Mouse (Mus musculus) CH12.LX (cell line): ENCODE data around the gene Ldb3. TPM values are rescaled to one million over a fixed set of nuclear protein-coding genes. Genes with fewer than 3 reads are reported as not detected.

ENCODE experiments used
- DNase-seq: peaks from one replicate; pipeline ENCODE4 v3.0.0-alpha.2; 2013; ENCODE audit errors: extremely low read depth
- H3K27ac ChIP-seq: 2 replicates; pipeline ENCODE4 v1.5.1; 2012; ENCODE audit warnings: low read depth, mild to moderate bottlenecking, control low read depth, moderate library complexity; ENCODE audit not compliant: insufficient read depth
- H3K27me3 ChIP-seq: replicated peaks from 2 replicates; pipeline ENCODE3; 2012; ENCODE audit warnings: inconsistent platforms
- H3K36me3 ChIP-seq, 2 experiments: replicated peaks in 1 of 2; 2 replicates each; pipeline versions ENCODE3 to v1.6.1; 2012; ENCODE audit warnings: inconsistent platforms in 1 of 2, low read length in 1 of 2, mild to moderate bottlenecking in 1 of 2, mixed read lengths in 1 of 2, moderate library complexity in 1 of 2; ENCODE audit not compliant: control insufficient read depth in 1 of 2, insufficient read depth in 1 of 2
- H3K4me1 ChIP-seq, 2 experiments: 2 replicates each; pipeline ENCODE4 v1.6.1; 2012; ENCODE audit warnings: inconsistent platforms in 1 of 2, moderate library complexity in 1 of 2; ENCODE audit not compliant: insufficient read depth in 2 of 2, control insufficient read depth in 1 of 2
- H3K4me2 ChIP-seq: 2 replicates; pipeline ENCODE4 v1.6.1; 2012; ENCODE audit warnings: low read depth, mild to moderate bottlenecking, control low read depth; ENCODE audit not compliant: poor library complexity, insufficient read depth, severe bottlenecking
- H3K4me3 ChIP-seq, 3 experiments: fragments of 150-350 bp in 1 of 3; sonication (generic) in 1 of 3; replicated peaks in 1 of 3; 2 replicates each; pipeline versions ENCODE3 to v1.5.1; 2011 to 2012; ENCODE audit warnings: low read depth in 2 of 3, low read length in 2 of 3, mild to moderate bottlenecking in 2 of 3, moderate library complexity in 2 of 3, control low read depth in 1 of 3, improper control_type of control experiment in 1 of 3, inconsistent platforms in 1 of 3, mixed read lengths in 1 of 3; ENCODE audit not compliant: poor library complexity in 1 of 3
- H3K79me2 ChIP-seq: replicated peaks from 2 replicates; pipeline ENCODE4 v1.6.1; 2012; ENCODE audit warnings: mild to moderate bottlenecking, moderate library complexity; ENCODE audit not compliant: control insufficient read depth, poor library complexity, insufficient read depth, severe bottlenecking; ENCODE audit errors: extremely low read depth
- H3K9ac ChIP-seq: 2 replicates; pipeline ENCODE4 v1.6.1; 2012; ENCODE audit warnings: low read depth, mild to moderate bottlenecking, control low read depth, moderate library complexity; ENCODE audit not compliant: insufficient read depth
- H3K9me3 ChIP-seq: replicated peaks from 2 replicates; pipeline ENCODE3; 2012; ENCODE audit warnings: low read length, inconsistent platforms, mixed read lengths
- BHLHE40 ChIP-seq: IDR thresholded peaks from 2 replicates; pipeline ENCODE4 v1.6.1; 2011; ENCODE audit warnings: mild to moderate bottlenecking, low read depth, low read length, improper control_type of control experiment
- CHD1 ChIP-seq: IDR thresholded peaks from 2 replicates; pipeline ENCODE4 v1.6.1; 2012; ENCODE audit warnings: low read depth, low read length, improper control_type of control experiment, inconsistent platforms
- CHD2 ChIP-seq: IDR thresholded peaks from 2 replicates; pipeline ENCODE4 v1.6.1; 2011; ENCODE audit warnings: low read length, improper control_type of control experiment
- CTCF ChIP-seq, 2 experiments: IDR thresholded peaks in 1 of 2; conservative IDR thresholded peaks in 1 of 2; 2 replicates each; pipeline ENCODE4 v1.5.1; 2011 to 2012; ENCODE audit warnings: low read depth in 2 of 2, low read length in 2 of 2, improper control_type of control experiment in 1 of 2, inconsistent platforms in 1 of 2, mild to moderate bottlenecking in 1 of 2, moderate library complexity in 1 of 2
- E2F4 ChIP-seq: IDR thresholded peaks from 2 replicates; pipeline ENCODE4 v1.6.1; 2011; ENCODE audit warnings: low read depth, low read length, improper control_type of control experiment; ENCODE audit not compliant: insufficient replicate concordance
- ETS1 ChIP-seq: conservative IDR thresholded peaks from 2 replicates; pipeline ENCODE4 v1.6.1; 2012; ENCODE audit warnings: low read depth, mild to moderate bottlenecking, inconsistent platforms, low read length, improper control_type of control experiment, moderate library complexity
- GABPA ChIP-seq: IDR thresholded peaks from 2 replicates; pipeline ENCODE4 v1.6.1; 2012; ENCODE audit warnings: low read depth, low read length, improper control_type of control experiment, inconsistent platforms; ENCODE audit not compliant: insufficient replicate concordance
- HCFC1 ChIP-seq: IDR thresholded peaks from 2 replicates; pipeline ENCODE4 v1.6.1; 2012; ENCODE audit warnings: low read depth, mild to moderate bottlenecking, inconsistent platforms, low read length, improper control_type of control experiment
- IRF4 ChIP-seq: IDR thresholded peaks from 2 replicates; pipeline ENCODE4 v1.6.1; 2014; ENCODE audit warnings: low read depth, mild to moderate bottlenecking, inconsistent platforms, low read length, improper control_type of control experiment
- MAZ ChIP-seq: IDR thresholded peaks from 2 replicates; pipeline ENCODE4 v1.6.1; 2012; ENCODE audit warnings: low read depth, mild to moderate bottlenecking, inconsistent platforms, low read length, improper control_type of control experiment, moderate library complexity
- MXI1 ChIP-seq: IDR thresholded peaks from 2 replicates; pipeline ENCODE4 v1.6.1; 2011; ENCODE audit warnings: mild to moderate bottlenecking, low read depth, low read length, improper control_type of control experiment
- NELFE ChIP-seq: IDR thresholded peaks from 2 replicates; pipeline ENCODE4 v1.6.1; 2011; ENCODE audit warnings: low read depth, low read length, improper control_type of control experiment
- PAX5 ChIP-seq: IDR thresholded peaks from 2 replicates; pipeline ENCODE4 v1.6.1; 2012; ENCODE audit warnings: low read length, inconsistent platforms, mixed read lengths
- POLR2AphosphoS2 ChIP-seq: IDR thresholded peaks from 2 replicates; pipeline ENCODE4 v1.6.1; 2011; ENCODE audit warnings: low read depth, low read length, improper control_type of control experiment
- SIN3A ChIP-seq: IDR thresholded peaks from 2 replicates; pipeline ENCODE4 v1.6.1; 2012; ENCODE audit warnings: low read length, improper control_type of control experiment, inconsistent platforms
- SMC3 ChIP-seq: IDR thresholded peaks from 2 replicates; pipeline ENCODE4 v1.6.1; 2011; ENCODE audit warnings: low read depth, low read length, improper control_type of control experiment
- TBP ChIP-seq: conservative IDR thresholded peaks from 2 replicates; pipeline ENCODE4 v1.6.1; 2011; ENCODE audit warnings: low read depth, low read length, improper control_type of control experiment
- TCF12 ChIP-seq: IDR thresholded peaks from 2 replicates; pipeline ENCODE4 v1.6.1; 2014; ENCODE audit warnings: low read depth, mild to moderate bottlenecking, inconsistent platforms, low read length, improper control_type of control experiment
- UBTF ChIP-seq: IDR thresholded peaks from 2 replicates; pipeline ENCODE4 v1.6.1; 2012; ENCODE audit warnings: low read depth, mild to moderate bottlenecking, inconsistent platforms, low read length, improper control_type of control experiment, moderate library complexity
- USF1 ChIP-seq: IDR thresholded peaks from 2 replicates; pipeline ENCODE4 v1.6.1; 2014; ENCODE audit warnings: low read depth, mild to moderate bottlenecking, inconsistent platforms, low read length, improper control_type of control experiment
- USF2 ChIP-seq: conservative IDR thresholded peaks from 2 replicates; pipeline ENCODE4 v1.6.1; 2011; ENCODE audit warnings: low read depth, low read length, improper control_type of control experiment
- ZC3H11A ChIP-seq: IDR thresholded peaks from 2 replicates; pipeline ENCODE4 v1.6.1; 2012; ENCODE audit warnings: low read depth, mild to moderate bottlenecking, inconsistent platforms, low read length, improper control_type of control experiment
- ZKSCAN1 ChIP-seq: IDR thresholded peaks from 2 replicates; pipeline ENCODE4 v1.6.1; 2012; ENCODE audit warnings: low read depth, inconsistent platforms, low read length, improper control_type of control experiment, borderline replicate concordance
- dilution Hi-C: fragments of 300-500 bp; cut with MboI; formaldehyde crosslinking; loops from 2 replicates; pipeline ENCODE4 v1.14.3; 2020; ENCODE audit warnings: low sequenced_read_pairs; ENCODE audit not compliant: extremely low pct_unique_long_range_greater_than_20kb, extremely low pct_ligation_motif_present
- in situ Hi-C: fragments of 300-500 bp; cut with MboI; formaldehyde crosslinking; loops from 3 replicates; pipeline ENCODE4 v1.14.3; 2019; ENCODE audit warnings: low sequenced_read_pairs, low pct_ligation_motif_present, low pct_unique_long_range_greater_than_20kb, mixed read lengths
- polyA plus RNA-seq: library from polyadenylated mRNA; unstranded; fragments of >175 nt; gene quantifications from 2 replicates; pipeline ENCODE4 v1.2.1, GENCODE M21; 2012; ENCODE audit warnings: low read depth; ENCODE audit not compliant: insufficient read length
- total RNA-seq, 2 experiments: library from RNA; depleted of rRNA; stranded (reverse); fragments of 300-350 nt in 1 of 2; fragments of >200 nt in 1 of 2; gene quantifications; 2 replicates each; pipeline ENCODE4 v1.2.3; 2012 to 2014

Gene Ldb3
- total and polyA plus RNA-seq, 3 experiments = 0.08 TPM; not detected in 2

GRCm38 (mm10) chr14:34601910-34602309, 13.4 kb upstream of the Ldb3 start:
- dilution Hi-C loops (loop anchor here (25.0 kb wide), 1 partner anchor 160 kb away; no protein-coding TSS in a partner anchor), in situ Hi-C loops (no loop called here)
- H3K4me3 ChIP-seq = no peak overlapping the region
- no peak overlapping the region for H3K27ac ChIP-seq
- H3K4me1 ChIP-seq = peaks cover 4 to 13% of the 10 kb centered on the region in 2 experiments
- no peaks in the 10 kb centered on the region for H3K9me3 ChIP-seq
- H3K36me3 ChIP-seq = no peaks in the 10 kb centered on the region
- H3K9ac ChIP-seq = no peak overlapping the region
- H3K27me3 ChIP-seq = peaks cover 8% of the 10 kb centered on the region
- TF ChIP-seq BHLHE40 = no peak
- no peak for TF ChIP-seq E2F4
- no peak for TF ChIP-seq TCF12
- no peak for TF ChIP-seq CHD1
- TF ChIP-seq TBP = no peak
- TF ChIP-seq USF1 = no peak
- no peak for TF ChIP-seq UBTF
- TF ChIP-seq SIN3A = no peak
- no peak for TF ChIP-seq CTCF (conservative IDR thresholded peaks at IDR 0.05 in 1 of 2, IDR thresholded peaks at IDR 0.05 in 1 of 2; ENCODE audit: low read depth in 2 of 2, low read length in 2 of 2)
- TF ChIP-seq USF2 = no peak
- no peak for TF ChIP-seq ETS1
- no peak for TF ChIP-seq IRF4
- no peak for TF ChIP-seq NELFE
- TF ChIP-seq SMC3 = no peak
- TF ChIP-seq PAX5 = no peak
- no peak for TF ChIP-seq MAZ
- no peak for TF ChIP-seq MXI1
- TF ChIP-seq, all 38 proteins: peak for 0
- no peaks in the 10 kb centered on the region for H3K79me2 ChIP-seq
- DNase-seq = peak; percentile 23
- no peak overlapping the region for H3K4me2 ChIP-seq

- Histone ChIP-seq H3K36me3 (no peaks in the 10 kb centered on the region), H3K9ac (no peak within 1 kb of the TSS), H3K79me2 (no peaks in the 10 kb centered on the region), H3K4me2 (no peak within 1 kb of the TSS), H3K27me3 (peaks cover 20% of the 10 kb centered on the region), H3K4me1 (peaks cover 4 to 13% of the 10 kb centered on the region in 2 experiments), H3K9me3 (no peaks in the 10 kb centered on the region), H3K4me3 (no peak within 1 kb of the TSS), H3K27ac (no peak within 1 kb of the TSS)
- dilution Hi-C loops (loop anchor here (25.0 kb wide), 1 partner anchor 162 kb away; no protein-coding TSS in a partner anchor), in situ Hi-C loops (no loop called here)
- no peak for TF ChIP-seq MXI1
- TF ChIP-seq CHD2 = no peak
- TF ChIP-seq ZKSCAN1 = no peak
- no peak for TF ChIP-seq SMC3
- no peak for TF ChIP-seq GABPA
- TF ChIP-seq USF2 = no peak
- TF ChIP-seq HCFC1 = no peak
- TF ChIP-seq POLR2AphosphoS2 = no peak
- TF ChIP-seq ZC3H11A = no peak
- no peak for TF ChIP-seq CHD1
- no peak for DNase-seq
Measured at GRCm38 (mm10) chr14:34599941-34600340, 11.5 kb upstream of the Ldb3 start, which contains the start of gene Opn4. Opn4 (minus strand) TSS chr14:34600142.
